Mouse (Mus musculus): Measurements from ENCODE around the gene Stub1. TPM values are rescaled to one million over a fixed set of nuclear protein-coding genes. Genes with fewer than 3 reads are reported as not detected.
"Not testable (repeated sequence)": the region's sequence is repeated elsewhere in the genome, so short reads cannot be mapped to it uniquely, and the experiment has no call there.

Gene Stub1
- total and polyA plus RNA-seq, 2 experiments from 2014 or later: 248 to 374 TPM

GRCm38 (mm10) chr17:25875171-25876136 is 42.2 kb upstream of the Stub1 start:
- WGBS: under 1% methylated on average over 58 of the region's 59 CpGs
- peaks cover 16% of the 10 kb centered on the region; the same call in 1 of the 2 replicates for H3K36me3 ChIP-seq (ENCODE audit: insufficient read depth, low read length)
- H3K4me3 ChIP-seq (ENCODE audit: low read depth, low read length): peak overlapping the region; percentile 76
- peak overlapping the region; percentile 85 for H3K4me2 ChIP-seq (ENCODE audit: low read depth, low read length, poor library complexity, severe bottlenecking)
- no peaks in the 10 kb centered on the region for H3K27me3 ChIP-seq (ENCODE audit: insufficient read depth, low read length)
- peak; percentile 39; the same call in 1 of the 2 replicates for TF ChIP-seq CTCF (IDR thresholded peaks at IDR 0.05)
- peak overlapping the region; percentile 98 for H3K27ac ChIP-seq (ENCODE audit: low read depth, low read length)
- no peaks in the 10 kb centered on the region for H3K9me3 ChIP-seq (ENCODE audit: low read length)
- peak overlapping the region; percentile 89 for H3K9ac ChIP-seq (replicated peaks; ENCODE audit: low read length, poor library complexity, severe bottlenecking)
- ATAC-seq (ENCODE audit: low FRiP score): peak; percentile 89
- peaks cover 16% of the 10 kb centered on the region; the same call in 1 of the 2 replicates for H3K4me1 ChIP-seq (ENCODE audit: insufficient read depth, low read length)
- DNase-seq (ENCODE audit: low spot score): peak; percentile 92

GRCm38 (mm10) chr17:25874721-25875170 is 41.5 kb upstream of the Stub1 start, which contains the start of gene Mettl26:
Gene Mettl26, plus strand, starts transcription at chr17:25875074.
- ATAC-seq (ENCODE audit: low FRiP score) (peak; percentile 80), DNase-seq (ENCODE audit: low spot score) (peak; percentile 95)
- peak; percentile 49 for TF ChIP-seq CTCF (IDR thresholded peaks at IDR 0.05)
- H3K4me3 ChIP-seq (ENCODE audit: low read depth, low read length): peak within 1 kb of the TSS; percentile 76
- H3K4me1 ChIP-seq (ENCODE audit: insufficient read depth, low read length): peaks cover 16% of the 10 kb centered on the region; the same call in 1 of the 2 replicates
- peak within 1 kb of the TSS; percentile 89 for H3K9ac ChIP-seq (replicated peaks; ENCODE audit: low read length, poor library complexity, severe bottlenecking)
- no peaks in the 10 kb centered on the region for H3K9me3 ChIP-seq (ENCODE audit: low read length)
- no peaks in the 10 kb centered on the region for H3K27me3 ChIP-seq (ENCODE audit: insufficient read depth, low read length)
- under 1% methylated on average over 25 of the region's 25 CpGs for WGBS
- H3K4me2 ChIP-seq (ENCODE audit: low read depth, low read length, poor library complexity, severe bottlenecking): peak within 1 kb of the TSS; percentile 85
- peak within 1 kb of the TSS; percentile 98 for H3K27ac ChIP-seq (ENCODE audit: low read depth, low read length)
- H3K36me3 ChIP-seq (ENCODE audit: insufficient read depth, low read length): peaks cover 16% of the 10 kb centered on the region; the same call in 1 of the 2 replicates

GRCm38 (mm10) chr17:25874148-25874720 is 41.0 kb upstream of the Stub1 start:
- no peak for ATAC-seq (ENCODE audit: low FRiP score)

GRCm38 (mm10) chr17:25873405-25874147 is 40.4 kb upstream of the Stub1 start:
- peak overlapping the region; percentile 76; the same call in 1 of the 2 replicates for H3K4me3 ChIP-seq (ENCODE audit: low read depth, low read length)
- WGBS: 81% methylated on average over 11 of the region's 11 CpGs
- peaks cover 10% of the 10 kb centered on the region; the same call in 1 of the 2 replicates for H3K36me3 ChIP-seq (ENCODE audit: insufficient read depth, low read length)
- H3K9me3 ChIP-seq (ENCODE audit: low read length): no peaks in the 10 kb centered on the region
- H3K4me1 ChIP-seq (ENCODE audit: insufficient read depth, low read length): peaks cover 21% of the 10 kb centered on the region
- DNase-seq (ENCODE audit: low spot score) (no peak), ATAC-seq (ENCODE audit: low FRiP score) (no peak)
- H3K4me2 ChIP-seq (ENCODE audit: low read depth, low read length, poor library complexity, severe bottlenecking): peak overlapping the region; percentile 85
- peak overlapping the region; percentile 98; the same call in 1 of the 2 replicates for H3K27ac ChIP-seq (ENCODE audit: low read depth, low read length)
- no peak for TF ChIP-seq CTCF (IDR thresholded peaks at IDR 0.05)
- no peaks in the 10 kb centered on the region for H3K27me3 ChIP-seq (ENCODE audit: insufficient read depth, low read length)
- H3K9ac ChIP-seq (replicated peaks; ENCODE audit: low read length, poor library complexity, severe bottlenecking): peak overlapping the region; percentile 89; the same call in 1 of the 2 replicates

More at GRCm38 (mm10) chr17:25874148-25874720, 41.0 kb upstream of the Stub1 start:
- Histone ChIP-seq H3K36me3 (ENCODE audit: insufficient read depth, low read length) (peaks cover 16% of the 10 kb centered on the region; the same call in 1 of the 2 replicates), H3K4me1 (ENCODE audit: insufficient read depth, low read length) (peaks cover 16% of the 10 kb centered on the region; the same call in 1 of the 2 replicates), H3K4me3 (ENCODE audit: low read depth, low read length) (peak overlapping the region; percentile 76), H3K9me3 (ENCODE audit: low read length) (no peaks in the 10 kb centered on the region), H3K27me3 (ENCODE audit: insufficient read depth, low read length) (no peaks in the 10 kb centered on the region), H3K9ac (replicated peaks; ENCODE audit: low read length, poor library complexity, severe bottlenecking) (peak overlapping the region; percentile 89), H3K4me2 (ENCODE audit: low read depth, low read length, poor library complexity, severe bottlenecking) (peak overlapping the region; percentile 85), H3K27ac (ENCODE audit: low read depth, low read length) (peak overlapping the region; percentile 98)
- no peak for TF ChIP-seq CTCF (IDR thresholded peaks at IDR 0.05)
- no peak for DNase-seq (ENCODE audit: low spot score)
- WGBS: 3% methylated on average over 14 of the region's 14 CpGs

- H3K36me3 ChIP-seq (ENCODE audit: insufficient read depth, low read length): peaks cover 1% of the 10 kb centered on the region; the same call in 1 of the 2 replicates
- H3K9me3 ChIP-seq (ENCODE audit: low read length): no peaks in the 10 kb centered on the region
- H3K27me3 ChIP-seq (ENCODE audit: insufficient read depth, low read length): no peaks in the 10 kb centered on the region
- DNase-seq (ENCODE audit: low spot score) (no peak), ATAC-seq (ENCODE audit: low FRiP score) (no peak)
- H3K27ac ChIP-seq (ENCODE audit: low read depth, low read length): no peak overlapping the region
- H3K4me2 ChIP-seq (ENCODE audit: low read depth, low read length, poor library complexity, severe bottlenecking): no peak overlapping the region
- 93% methylated on average over 3 of the region's 3 CpGs for WGBS
- peaks cover 23% of the 10 kb centered on the region for H3K4me1 ChIP-seq (ENCODE audit: insufficient read depth, low read length)
- no peak for TF ChIP-seq CTCF (IDR thresholded peaks at IDR 0.05)
- H3K9ac ChIP-seq (replicated peaks; ENCODE audit: low read length, poor library complexity, severe bottlenecking): no peak overlapping the region
- H3K4me3 ChIP-seq (ENCODE audit: low read depth, low read length): no peak overlapping the region
Observed at GRCm38 (mm10) chr17:25872676-25873075, 39.5 kb upstream of the Stub1 start.

GRCm38 (mm10) chr17:25871566-25871965 is 38.4 kb upstream of the Stub1 start:
- H3K9ac ChIP-seq (replicated peaks; ENCODE audit: low read length, poor library complexity, severe bottlenecking); H3K27ac ChIP-seq (ENCODE audit: low read depth, low read length); ATAC-seq (ENCODE audit: low FRiP score); H3K36me3 ChIP-seq (ENCODE audit: insufficient read depth, low read length); H3K27me3 ChIP-seq (ENCODE audit: insufficient read depth, low read length); H3K4me2 ChIP-seq (ENCODE audit: low read depth, low read length, poor library complexity, severe bottlenecking); H3K4me3 ChIP-seq (ENCODE audit: low read depth, low read length); DNase-seq (ENCODE audit: low spot score); H3K9me3 ChIP-seq (ENCODE audit: low read length): not testable (repeated sequence)
- peaks cover 20% of the 10 kb centered on the region for H3K4me1 ChIP-seq (ENCODE audit: insufficient read depth, low read length)
